13 mouse cellular contexts compared by ENCODE assay signal in the genomic region with DNA sequence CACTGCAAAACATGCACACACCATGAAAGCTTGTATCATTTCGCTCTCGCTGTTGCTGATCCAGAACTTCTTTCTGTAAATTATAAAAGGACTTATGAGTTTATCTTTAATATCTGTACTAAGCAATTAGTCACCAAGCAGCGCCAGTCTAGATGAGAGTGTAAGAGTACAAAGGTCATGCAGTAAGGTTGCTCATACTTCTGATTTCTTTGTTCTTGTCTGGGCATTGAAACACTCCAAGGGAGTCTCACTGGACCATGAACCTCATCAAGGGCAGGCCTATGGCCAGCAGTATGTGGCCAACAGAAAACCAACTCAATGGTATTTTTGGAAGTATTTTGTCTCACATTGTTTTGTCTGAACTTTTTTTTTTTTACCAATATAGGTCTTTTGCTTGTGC.
"Had no signal": no experiment of that assay in that cellular context is flagged by ENCODE, and none has a peak within 500 bp of the region (broad histone marks: within the 10 kb centered on the region; RNA-seq: fewer than 3 reads in every experiment).

No protein-coding gene starts in this region.

- H3K27ac ChIP-seq: left cerebral cortex, adult 2 months; limb, embryonic 10.5 days; liver, embryonic 15.5 days; midbrain, embryonic 15.5 days; neural tube, embryonic 12.5 days; stomach, embryonic 15.5 days had no signal

- H3K9me3 ChIP-seq: limb, embryonic 10.5 days; liver, embryonic 15.5 days; midbrain, embryonic 15.5 days; neural tube, embryonic 12.5 days; stomach, embryonic 15.5 days had no signal

- H3K4me1 ChIP-seq: limb, embryonic 10.5 days; liver, embryonic 15.5 days; midbrain, embryonic 15.5 days; neural tube, embryonic 12.5 days; stomach, embryonic 15.5 days had no signal

- H3K4me3 ChIP-seq: left cerebral cortex, adult 2 months; limb, embryonic 10.5 days; liver, embryonic 15.5 days; midbrain, embryonic 15.5 days; neural tube, embryonic 12.5 days; stomach, embryonic 15.5 days had no signal

- ATAC-seq: lung, postnatal 0 days; midbrain, embryonic 15.5 days had no signal

- H3K27me3 ChIP-seq: liver, embryonic 15.5 days; midbrain, embryonic 15.5 days; neural tube, embryonic 12.5 days; stomach, embryonic 15.5 days had no signal

- H3K36me3 ChIP-seq: limb, embryonic 10.5 days; liver, embryonic 15.5 days; midbrain, embryonic 15.5 days; neural tube, embryonic 12.5 days; stomach, embryonic 15.5 days had no signal

- H3K4me2 ChIP-seq: liver, embryonic 11.5 days; liver, embryonic 15.5 days; midbrain, embryonic 11.5 days; midbrain, embryonic 15.5 days; neural tube, embryonic 12.5 days; stomach, embryonic 15.5 days had no signal

- DNase-seq: lung, adult 2 months; lung, postnatal 36 days; retina, postnatal 1 day; thymus, postnatal 4 days had no signal

- H3K9ac ChIP-seq: liver, embryonic 15.5 days; midbrain, embryonic 15.5 days; neural tube, embryonic 12.5 days; stomach, embryonic 15.5 days had no signal
